Mouse (Mus musculus): ENCODE results near the gene Qrsl1.

GRCm38 (mm10) chr10:43824713-43825112 is 76.8 kb downstream of the Qrsl1 start:
- no peak for TF ChIP-seq CTCF (IDR thresholded peaks at IDR 0.05; ENCODE audit: borderline replicate concordance, insufficient read depth, low read depth, low read length)
- no peak for TF ChIP-seq POLR2A (IDR thresholded peaks at IDR 0.05; ENCODE audit: borderline replicate concordance, insufficient read depth, low read length)
